Mouse (Mus musculus) Patski (cell line): ENCODE data around the gene Asic2. TPM values are rescaled to one million over a fixed set of nuclear protein-coding genes. Genes with fewer than 3 reads are reported as not detected.

Source experiments
- ATAC-seq: fragments of 100-300 bp; one replicate; pipeline ENCODE4 v1.8.0; 2021
- CTCF ChIA-PET: fragments of 350-600 bp; sonication (Branson Sonifier 250); formaldehyde crosslinking; loops from one replicate; lab custom pipeline; 2022; ENCODE audit warnings: inconsistent platforms; lab: Charles Lee
- POLR2A ChIA-PET: fragments of 350-600 bp; sonication (Branson Sonifier 250); formaldehyde crosslinking; loops from one replicate; lab custom pipeline; 2022; ENCODE audit warnings: antibody characterized with exemption, inconsistent platforms; lab: Charles Lee
- DNase-seq: peaks from one replicate; pipeline ENCODE4 v3.0.0-alpha.2; 2011; ENCODE audit warnings: low read depth, low spot score
- H3K27me3 ChIP-seq: fragments of 371-371 bp; one replicate; pipeline ENCODE4 v1.5.1; 2021
- CTCF ChIP-seq: fragments of 100-300 bp; IDR thresholded peaks from one replicate; pipeline ENCODE4 v1.5.1; 2021
- in situ Hi-C: fragments of 300-500 bp; cut with MboI; formaldehyde crosslinking; loops from 3 replicates; pipeline ENCODE4 v1.11.1; 2018; ENCODE audit warnings: low pct_unique_long_range_greater_than_20kb, mixed read lengths
- polyA plus RNA-seq: library from polyadenylated mRNA; unstranded; gene quantifications from one replicate; pipeline ENCODE4 v1.2.3, GENCODE M21; 2021

Asic2 gene
- polyA plus RNA-seq, 1 experiment from 2014 or later, result 0.04 TPM

GRCm38 (mm10) chr11:81192155-81192554 lies 776.1 kb downstream of the Asic2 start:
- ChIA-PET POLR2A (no interaction called here), CTCF (no interaction called here)
- ATAC-seq (no peak), DNase-seq (no peak)
- in situ Hi-C loops, result no loop called here
- no peak for TF ChIP-seq CTCF
- H3K27me3 ChIP-seq, result peaks cover 15% of the 10 kb centered on the region

GRCm38 (mm10) chr11:81189103-81189502 lies 779.2 kb downstream of the Asic2 start:
- no peak for TF ChIP-seq CTCF
- CTCF ChIA-PET, result no interaction called here
- ATAC-seq, result no peak
- in situ Hi-C loops, result no loop called here
- POLR2A ChIA-PET, result no interaction called here
- no peak for DNase-seq
- H3K27me3 ChIP-seq, result peaks cover 29% of the 10 kb centered on the region

GRCm38 (mm10) chr11:81187851-81188250 lies 780.4 kb downstream of the Asic2 start:
- in situ Hi-C loops, result no loop called here
- H3K27me3 ChIP-seq, result peaks cover 30% of the 10 kb centered on the region
- DNase-seq (no peak), ATAC-seq (no peak)
- ChIA-PET POLR2A (no interaction called here), CTCF (interaction anchor here (0.8 kb wide), 1 partner anchor 18 kb away, joined by 3 read pairs; no protein-coding TSS in a partner anchor)
- no peak for TF ChIP-seq CTCF

DNA sequence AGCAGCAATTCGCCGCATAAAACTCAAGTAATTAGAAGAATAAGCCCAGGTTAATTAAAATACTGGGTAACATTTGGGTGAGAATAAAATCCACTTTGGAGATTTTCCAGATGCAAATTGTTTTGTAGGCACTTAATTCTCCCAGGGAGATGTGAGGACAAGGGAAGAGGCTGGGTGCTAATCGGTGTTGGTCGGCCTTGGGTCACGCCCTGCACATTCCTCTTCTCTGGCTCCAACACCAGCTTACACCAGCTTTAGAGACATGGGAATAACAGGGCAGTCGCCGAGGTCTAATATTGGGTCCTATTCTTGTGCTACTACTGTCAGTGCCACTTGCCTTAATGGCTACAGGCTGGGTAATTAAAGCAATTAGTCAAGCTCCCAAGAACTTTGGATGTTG lies 783.5 kb downstream of the Asic2 start:
- H3K27me3 ChIP-seq, result peaks cover 31% of the 10 kb centered on the region
- ATAC-seq (no peak), DNase-seq (no peak)
- ChIA-PET POLR2A (no interaction called here), CTCF (no interaction called here)
- in situ Hi-C loops, result no loop called here
- TF ChIP-seq CTCF, result no peak

DNA sequence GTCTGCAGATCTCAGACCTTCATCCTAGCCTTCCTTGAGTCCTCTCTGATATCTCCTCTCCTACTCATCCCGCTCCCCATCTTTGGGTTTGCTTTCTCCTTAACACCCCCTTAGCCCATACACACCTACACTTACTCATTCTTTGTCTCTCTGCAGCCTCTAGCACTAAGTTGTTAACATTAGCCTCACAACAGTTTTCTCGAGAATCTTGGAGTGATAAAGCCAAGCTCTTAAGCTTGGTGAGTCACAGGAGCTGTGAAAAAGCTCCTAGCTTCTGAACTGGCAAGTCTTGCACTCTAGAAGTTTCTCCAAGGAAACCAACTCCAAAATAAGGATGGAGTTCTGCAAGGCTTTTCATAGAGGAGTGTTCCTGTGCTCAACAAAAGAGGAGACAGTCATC lies 803.4 kb downstream of the Asic2 start:
- peaks cover 13% of the 10 kb centered on the region for H3K27me3 ChIP-seq
- no peak for TF ChIP-seq CTCF
- in situ Hi-C loops, result no loop called here
- CTCF ChIA-PET, result no interaction called here
- POLR2A ChIA-PET, result no interaction called here
- no peak for DNase-seq
- no peak for ATAC-seq

GRCm38 (mm10) chr11:81163056-81163455 lies 805.2 kb downstream of the Asic2 start:
- no peak for TF ChIP-seq CTCF
- in situ Hi-C loops, result no loop called here
- DNase-seq (no peak), ATAC-seq (no peak)
- CTCF ChIA-PET, result no interaction called here
- peaks cover 14% of the 10 kb centered on the region for H3K27me3 ChIP-seq
- POLR2A ChIA-PET, result no interaction called here

DNA sequence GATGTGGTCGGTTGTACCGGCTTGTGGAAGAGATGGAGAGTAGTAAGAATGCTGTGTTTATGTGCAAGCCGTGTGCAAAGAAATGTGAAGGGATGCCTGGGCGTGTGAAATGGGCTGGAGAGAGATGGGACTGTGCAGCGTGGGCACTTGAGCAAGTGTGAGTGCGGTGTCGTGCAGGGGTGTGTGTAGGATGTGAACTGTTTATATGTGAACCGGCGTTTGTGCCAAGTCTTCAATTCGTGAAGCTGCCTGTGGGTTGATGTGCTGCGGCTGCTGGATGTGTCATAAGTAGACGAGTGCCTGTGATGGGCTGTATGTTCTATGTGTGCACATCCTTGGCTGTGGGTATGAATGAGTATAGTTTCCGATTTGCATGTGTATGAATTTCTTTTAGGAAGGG lies 814.4 kb downstream of the Asic2 start:
- in situ Hi-C loops, result no loop called here
- ATAC-seq (no peak), DNase-seq (no peak)
- TF ChIP-seq CTCF, result no peak
- H3K27me3 ChIP-seq, result peaks cover 62% of the 10 kb centered on the region
- CTCF ChIA-PET, result no interaction called here
- POLR2A ChIA-PET, result no interaction called here

- TF ChIP-seq CTCF, result no peak
- DNase-seq (no peak), ATAC-seq (no peak)
- POLR2A ChIA-PET, result no interaction called here
- H3K27me3 ChIP-seq, result peaks cover 65% of the 10 kb centered on the region
- CTCF ChIA-PET, result no interaction called here
- in situ Hi-C loops, result no loop called here
Measured at GRCm38 (mm10) chr11:81153161-81153840, 815.0 kb downstream of the Asic2 start.

DNA sequence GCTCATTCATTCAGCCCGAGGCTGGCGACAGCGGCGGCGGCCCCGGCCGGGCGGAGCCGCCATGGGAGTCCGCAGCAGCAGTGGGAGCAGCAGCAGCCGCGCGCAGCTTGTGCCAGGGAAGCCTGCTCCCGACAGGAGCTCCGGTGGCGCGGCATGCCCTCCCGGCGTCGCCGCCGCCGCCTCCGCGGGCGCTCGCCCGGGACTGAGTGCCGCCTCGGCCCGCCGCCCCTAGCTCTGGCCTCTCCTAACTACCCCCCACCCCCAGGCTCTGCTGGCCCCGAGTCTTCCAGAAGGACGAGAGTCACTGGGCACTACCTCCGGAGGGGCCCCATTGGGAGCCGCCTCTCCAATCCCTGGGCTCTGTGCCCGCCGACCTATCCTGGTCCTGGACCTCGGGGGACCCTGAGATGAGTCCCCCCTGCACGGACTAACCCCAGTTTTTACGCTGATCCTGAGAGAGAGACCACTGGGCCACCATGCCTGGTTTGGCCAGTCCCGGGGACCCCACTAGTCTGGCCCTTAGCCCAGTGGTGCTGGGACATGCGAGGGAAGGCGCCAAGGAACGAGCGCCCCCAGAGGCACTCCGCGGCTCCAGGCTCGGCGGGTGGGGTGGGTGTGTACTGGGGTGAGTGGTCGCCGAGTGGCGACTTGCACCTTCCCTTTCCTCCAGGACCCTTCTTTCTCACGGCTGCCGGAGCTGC lies 815.6 kb downstream of the Asic2 start:
- in situ Hi-C loops, result no loop called here
- ATAC-seq, result no peak
- no peak for TF ChIP-seq CTCF
- ChIA-PET POLR2A (no interaction called here), CTCF (no interaction called here)
- no peak for DNase-seq
- H3K27me3 ChIP-seq, result peaks cover 66% of the 10 kb centered on the region

DNA sequence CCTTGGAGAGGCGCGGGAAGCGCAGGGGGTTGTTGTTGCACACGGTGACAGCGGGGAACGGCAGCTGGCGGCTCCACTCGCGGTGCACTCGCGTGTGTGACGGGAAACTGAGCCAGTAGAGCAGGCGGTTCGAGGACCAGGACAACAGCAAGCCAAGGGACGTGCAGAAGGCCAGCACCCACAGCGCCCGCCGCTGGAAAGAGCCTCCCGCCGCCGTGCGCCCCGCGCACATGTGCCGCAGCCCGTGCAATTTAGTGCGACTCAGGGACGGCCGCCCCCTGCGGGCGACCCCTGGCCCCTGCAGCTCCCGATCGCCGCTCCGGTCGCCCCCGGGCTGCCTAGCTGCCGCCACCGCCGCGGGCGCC lies 816.3 kb downstream of the Asic2 start:
- ChIA-PET POLR2A (no interaction called here), CTCF (no interaction called here)
- no peak for TF ChIP-seq CTCF
- ATAC-seq (no peak), DNase-seq (no peak)
- H3K27me3 ChIP-seq, result peaks cover 72% of the 10 kb centered on the region
- in situ Hi-C loops, result no loop called here

DNA sequence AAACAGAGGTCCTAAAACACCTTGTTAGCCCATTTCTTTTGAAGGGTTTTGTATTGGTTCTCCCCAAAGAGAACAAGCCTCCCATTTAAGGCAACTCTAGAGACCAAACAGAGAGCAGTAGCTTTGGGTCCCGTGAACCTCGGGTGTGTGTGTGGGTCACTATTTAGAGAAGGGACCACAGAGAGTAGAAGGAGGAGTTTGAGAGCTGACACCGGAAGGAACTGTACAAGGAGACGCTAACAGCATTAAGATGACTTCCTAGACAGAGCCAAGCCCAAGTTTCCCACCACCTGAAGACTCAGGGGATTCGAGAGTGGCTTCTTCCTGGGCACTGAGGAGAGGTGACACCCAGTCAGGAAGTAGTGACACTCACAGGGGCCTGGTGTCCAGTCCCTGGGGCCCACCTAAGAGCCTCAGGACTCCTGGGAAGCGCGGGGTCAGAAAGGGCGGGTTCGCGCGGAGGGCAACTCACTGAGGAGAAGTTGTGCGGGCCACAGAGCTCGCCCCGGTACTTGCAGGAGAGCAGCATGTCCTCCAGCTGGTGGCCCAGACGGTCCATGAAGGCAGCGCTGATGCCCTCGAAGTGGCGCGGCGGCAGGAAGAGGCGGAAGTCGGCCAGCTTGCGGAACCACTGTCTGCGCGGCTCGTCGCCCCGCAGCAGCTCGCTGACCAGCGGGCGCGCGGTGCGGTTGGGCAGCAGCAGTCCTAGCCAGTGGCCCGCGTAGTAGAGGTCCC lies 816.8 kb downstream of the Asic2 start:
- peaks cover 73% of the 10 kb centered on the region for H3K27me3 ChIP-seq
- in situ Hi-C loops, result no loop called here
- ChIA-PET POLR2A (no interaction called here), CTCF (no interaction called here)
- no peak for TF ChIP-seq CTCF
- no peak for DNase-seq
- no peak for ATAC-seq
